Mouse (Mus musculus): ENCODE measurements around the gene Ptprg. TPM values are rescaled to one million over a fixed set of nuclear protein-coding genes. Genes with fewer than 3 reads are reported as not detected.

Gene Ptprg
- total and polyA plus RNA-seq, 2 experiments from 2014 or later, result 8.7 to 63.4 TPM

DNA sequence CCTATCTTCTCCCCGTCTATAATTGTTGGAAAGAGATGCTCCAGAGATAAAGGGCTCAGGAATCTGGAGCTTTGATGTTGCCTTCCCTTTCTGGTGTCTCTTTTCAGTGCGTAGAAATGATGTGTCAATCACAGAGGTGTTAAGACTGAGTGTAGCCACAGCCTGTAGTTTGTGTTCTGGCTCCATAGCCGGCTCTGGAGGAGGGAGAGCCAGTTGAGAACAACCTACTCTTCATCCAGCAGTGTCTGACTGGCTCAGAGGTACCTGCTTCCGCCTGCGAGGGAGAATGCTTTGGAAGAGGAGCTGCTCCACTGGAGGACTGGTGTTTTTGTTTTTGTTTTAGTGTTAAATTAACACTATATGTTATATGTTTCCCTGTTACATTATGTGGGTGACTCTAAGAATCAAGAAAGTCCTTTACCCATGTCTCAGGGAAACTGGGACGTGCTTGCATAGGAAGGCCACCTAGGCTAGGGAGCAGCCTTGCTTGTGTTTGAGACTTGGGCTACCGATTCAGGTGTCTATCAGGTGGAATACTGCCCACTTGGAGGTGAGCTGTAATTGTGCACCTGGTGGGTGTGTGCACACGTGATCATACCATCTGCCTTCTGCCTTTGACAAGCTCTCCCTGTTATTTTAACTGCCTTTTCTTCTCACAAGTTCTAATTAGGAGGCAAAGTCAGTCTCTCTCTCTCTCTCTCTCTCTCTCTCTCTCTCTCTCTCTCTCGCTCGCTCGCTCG, 282.5 kb downstream of the Ptprg start:
- no peaks in the 10 kb centered on the region for H3K9me3 ChIP-seq (replicated peaks; ENCODE audit: control insufficient read depth, low read length)
- no peaks in the 10 kb centered on the region for H3K4me1 ChIP-seq (ENCODE audit: control insufficient read depth, insufficient read depth)
- WGBS, result 82% methylated on average over 12 of the region's 12 CpGs
- ATAC-seq (ENCODE audit: insufficient read depth, low read depth), result no peak
- no peak for DNase-seq (ENCODE audit: low spot score)
- no peak for TF ChIP-seq EP300 (IDR thresholded peaks at IDR 0.05; ENCODE audit: low read depth)
- TF ChIP-seq CTCF (IDR thresholded peaks at IDR 0.05; ENCODE audit: low read depth), result no peak
- H3K27ac ChIP-seq (ENCODE audit: low read depth), result no peak overlapping the region
- H3K36me3 ChIP-seq (replicated peaks; ENCODE audit: control insufficient read depth, insufficient read depth, low read length), result no peaks in the 10 kb centered on the region
- no peak overlapping the region for H3K4me3 ChIP-seq (ENCODE audit: low read depth, low read length)
- H3K9ac ChIP-seq (replicated peaks; ENCODE audit: low read depth, low read length), result no peak overlapping the region
- no peak overlapping the region for H3K4me2 ChIP-seq (ENCODE audit: low read depth, low read length)
- H3K27me3 ChIP-seq (ENCODE audit: control insufficient read depth, insufficient read depth, low read length), result no peaks in the 10 kb centered on the region

DNA sequence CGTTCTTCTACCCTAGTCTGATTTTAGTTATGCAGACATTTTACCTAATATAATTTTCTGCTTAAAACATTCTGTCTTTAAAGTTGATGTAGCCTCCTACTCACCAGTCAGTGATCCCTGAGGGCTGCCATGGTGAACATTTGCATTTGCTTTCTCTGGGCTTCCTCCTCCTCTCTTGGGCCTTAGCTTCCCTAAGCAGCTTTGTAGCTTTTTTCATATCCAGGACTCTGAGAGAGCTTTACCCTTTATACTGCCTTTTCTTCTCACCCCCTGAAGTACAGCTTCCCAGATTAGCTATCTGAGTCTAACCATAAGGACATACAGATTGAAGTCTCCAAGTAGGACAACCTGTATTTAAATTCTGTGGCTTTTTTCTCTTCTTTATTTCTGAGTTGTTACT, 284.4 kb downstream of the Ptprg start:
- Histone ChIP-seq H3K36me3 (replicated peaks; ENCODE audit: control insufficient read depth, insufficient read depth, low read length) (no peaks in the 10 kb centered on the region), H3K9me3 (replicated peaks; ENCODE audit: control insufficient read depth, low read length) (no peaks in the 10 kb centered on the region), H3K27me3 (ENCODE audit: control insufficient read depth, insufficient read depth, low read length) (no peaks in the 10 kb centered on the region), H3K4me3 (ENCODE audit: low read depth, low read length) (no peak overlapping the region), H3K4me1 (ENCODE audit: control insufficient read depth, insufficient read depth) (no peaks in the 10 kb centered on the region), H3K9ac (replicated peaks; ENCODE audit: low read depth, low read length) (no peak overlapping the region), H3K4me2 (ENCODE audit: low read depth, low read length) (no peak overlapping the region), H3K27ac (ENCODE audit: low read depth) (no peak overlapping the region)
- ATAC-seq (ENCODE audit: insufficient read depth, low read depth) (no peak), DNase-seq (ENCODE audit: low spot score) (no peak)
- TF ChIP-seq CTCF (IDR thresholded peaks at IDR 0.05; ENCODE audit: low read depth), result no peak
- no peak for TF ChIP-seq EP300 (IDR thresholded peaks at IDR 0.05; ENCODE audit: low read depth)
- WGBS, result 94% methylated on average over 1 of the region's 1 CpGs

DNA sequence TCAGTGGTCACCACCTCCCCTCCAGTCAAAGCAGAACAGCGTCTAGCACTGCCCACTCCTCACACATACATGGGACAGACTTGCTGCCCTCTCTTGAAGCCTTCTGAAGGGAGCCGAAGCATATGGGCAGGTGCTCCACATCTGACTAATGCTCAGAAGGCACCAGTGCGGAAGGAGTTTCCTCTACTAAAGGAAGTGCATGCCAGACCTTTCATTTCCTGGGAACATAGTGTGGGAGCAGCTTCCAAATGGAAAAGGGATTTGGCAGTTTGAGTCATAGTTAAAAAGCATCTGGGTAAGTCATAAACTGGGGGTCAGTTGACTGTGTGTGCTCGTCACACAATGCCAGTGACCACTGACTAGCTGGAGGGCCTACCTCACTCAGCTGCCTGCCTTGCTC, 288.3 kb downstream of the Ptprg start:
- Histone ChIP-seq H3K4me2 (ENCODE audit: low read depth, low read length) (no peak overlapping the region), H3K27me3 (ENCODE audit: control insufficient read depth, insufficient read depth, low read length) (no peaks in the 10 kb centered on the region), H3K4me1 (ENCODE audit: control insufficient read depth, insufficient read depth) (no peaks in the 10 kb centered on the region), H3K4me3 (ENCODE audit: low read depth, low read length) (no peak overlapping the region), H3K27ac (ENCODE audit: low read depth) (no peak overlapping the region), H3K9ac (replicated peaks; ENCODE audit: low read depth, low read length) (no peak overlapping the region), H3K9me3 (replicated peaks; ENCODE audit: control insufficient read depth, low read length) (no peaks in the 10 kb centered on the region), H3K36me3 (replicated peaks; ENCODE audit: control insufficient read depth, insufficient read depth, low read length) (no peaks in the 10 kb centered on the region)
- peak; percentile 49; the same call in 1 of the 2 replicates for TF ChIP-seq EP300 (IDR thresholded peaks at IDR 0.05; ENCODE audit: low read depth)
- no peak for TF ChIP-seq CTCF (IDR thresholded peaks at IDR 0.05; ENCODE audit: low read depth)
- DNase-seq (ENCODE audit: low spot score) (no peak), ATAC-seq (ENCODE audit: insufficient read depth, low read depth) (0 out of 2 replicates have a peak, but pooled peaks have one; percentile 30)
- 71% methylated on average over 4 of the region's 4 CpGs for WGBS

DNA sequence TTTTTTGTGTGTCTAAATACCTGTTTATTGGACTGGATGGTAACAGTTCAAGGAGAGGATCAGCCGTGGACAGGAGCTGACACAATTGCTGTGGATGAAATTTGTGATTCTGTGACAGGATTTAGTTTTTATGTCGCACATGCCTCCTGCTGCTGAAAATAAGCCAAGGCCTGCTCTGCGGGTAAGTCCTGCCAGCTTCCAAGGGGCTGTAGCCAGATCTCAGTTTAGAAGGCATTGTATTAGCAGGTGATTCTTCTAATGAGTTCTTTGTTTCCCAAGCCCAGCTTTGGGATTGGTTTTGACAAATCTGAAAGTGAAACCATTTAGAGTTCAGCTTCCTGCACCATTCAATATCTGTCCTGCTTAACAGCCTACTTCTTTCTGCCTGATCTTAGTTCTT, 299.6 kb downstream of the Ptprg start:
- no peak overlapping the region for H3K27ac ChIP-seq (ENCODE audit: low read depth)
- DNase-seq (ENCODE audit: low spot score) (no peak), ATAC-seq (ENCODE audit: insufficient read depth, low read depth) (no peak)
- H3K4me3 ChIP-seq (ENCODE audit: low read depth, low read length), result no peak overlapping the region
- H3K4me2 ChIP-seq (ENCODE audit: low read depth, low read length), result no peak overlapping the region
- 0 out of 2 replicates have a peak, but pooled peaks cover 10% of the 10 kb centered on the region for H3K4me1 ChIP-seq (ENCODE audit: control insufficient read depth, insufficient read depth)
- no peaks in the 10 kb centered on the region for H3K36me3 ChIP-seq (replicated peaks; ENCODE audit: control insufficient read depth, insufficient read depth, low read length)
- no peak overlapping the region for H3K9ac ChIP-seq (replicated peaks; ENCODE audit: low read depth, low read length)
- WGBS, result 50% methylated on average over 3 of the region's 3 CpGs
- H3K9me3 ChIP-seq (replicated peaks; ENCODE audit: control insufficient read depth, low read length), result no peaks in the 10 kb centered on the region
- no peak for TF ChIP-seq CTCF (IDR thresholded peaks at IDR 0.05; ENCODE audit: low read depth)
- TF ChIP-seq EP300 (IDR thresholded peaks at IDR 0.05; ENCODE audit: low read depth), result no peak
- no peaks in the 10 kb centered on the region for H3K27me3 ChIP-seq (ENCODE audit: control insufficient read depth, insufficient read depth, low read length)

DNA sequence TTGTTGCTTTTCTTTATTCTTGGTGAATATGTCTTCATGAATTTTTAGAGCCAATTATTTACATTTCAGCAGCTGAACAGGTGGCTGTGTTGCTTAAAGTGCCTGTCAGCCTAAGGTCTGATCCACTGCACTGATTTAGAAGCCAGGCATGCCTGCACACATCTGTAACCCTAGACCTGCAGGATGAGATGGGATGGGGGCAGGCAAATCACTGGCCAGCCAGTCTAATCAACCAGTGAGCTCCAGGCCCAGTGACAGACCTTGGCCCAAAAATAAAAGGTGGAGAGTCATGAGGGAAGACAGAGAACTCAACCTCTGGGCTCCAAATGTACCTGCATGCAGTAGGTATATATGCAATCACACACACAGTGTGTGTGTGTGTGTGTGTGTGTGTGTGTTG, 302.2 kb downstream of the Ptprg start:
- no peak overlapping the region for H3K9ac ChIP-seq (replicated peaks; ENCODE audit: low read depth, low read length)
- DNase-seq (ENCODE audit: low spot score), result no peak
- H3K36me3 ChIP-seq (replicated peaks; ENCODE audit: control insufficient read depth, insufficient read depth, low read length), result no peaks in the 10 kb centered on the region
- TF ChIP-seq CTCF (IDR thresholded peaks at IDR 0.05; ENCODE audit: low read depth), result no peak
- TF ChIP-seq EP300 (IDR thresholded peaks at IDR 0.05; ENCODE audit: low read depth), result no peak
- no peak overlapping the region for H3K4me2 ChIP-seq (ENCODE audit: low read depth, low read length)
- no peak for ATAC-seq (ENCODE audit: insufficient read depth, low read depth)
- H3K27me3 ChIP-seq (ENCODE audit: control insufficient read depth, insufficient read depth, low read length), result no peaks in the 10 kb centered on the region
- no peak overlapping the region for H3K27ac ChIP-seq (ENCODE audit: low read depth)
- H3K4me3 ChIP-seq (ENCODE audit: low read depth, low read length), result no peak overlapping the region
- H3K9me3 ChIP-seq (replicated peaks; ENCODE audit: control insufficient read depth, low read length), result no peaks in the 10 kb centered on the region
- peaks cover 23% of the 10 kb centered on the region for H3K4me1 ChIP-seq (ENCODE audit: control insufficient read depth, insufficient read depth)
